Mouse (Mus musculus): ENCODE data around the gene Fam216a. TPM values are rescaled to one million over a fixed set of nuclear protein-coding genes. Genes with fewer than 3 reads are reported as not detected.

Fam216a gene
- polyA plus RNA-seq, 1 experiment from 2014 or later: 158 TPM

DNA sequence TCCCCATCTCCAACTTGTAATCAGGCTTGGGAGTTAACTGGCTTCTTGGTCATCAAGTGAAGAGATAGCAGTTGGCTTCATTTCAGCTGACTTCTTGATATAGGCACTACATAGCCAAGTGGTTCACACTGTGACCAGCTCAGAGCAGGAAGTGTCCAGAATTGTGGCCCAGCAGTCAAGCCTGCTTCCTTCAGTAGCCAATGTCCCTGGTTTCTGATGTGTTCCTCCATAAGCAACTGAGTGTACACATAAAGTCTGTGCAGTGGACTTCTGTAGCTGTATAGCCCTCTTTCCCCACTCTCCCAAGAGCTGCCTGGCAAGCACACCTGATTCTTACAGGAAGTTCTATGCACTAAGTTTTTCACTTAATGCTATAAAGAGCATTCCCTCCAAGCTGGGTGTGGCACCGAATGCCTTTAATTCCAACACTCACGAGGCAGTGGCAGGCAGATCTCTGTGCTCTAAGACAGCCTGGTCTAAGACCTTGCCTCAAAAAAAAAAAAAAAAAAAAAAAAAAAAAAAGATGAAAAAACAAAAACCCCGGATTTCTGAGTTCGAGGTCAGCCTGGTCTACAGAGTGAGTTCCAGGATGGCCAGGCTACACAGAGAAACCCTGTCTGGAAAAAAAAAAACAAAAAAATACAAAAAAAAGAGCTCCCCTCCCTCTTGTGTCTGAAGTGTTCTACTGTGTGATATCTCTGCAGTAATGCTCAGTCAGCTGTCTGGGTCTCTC, 5.1 kb upstream of the Fam216a start:
- 97% methylated on average over 4 of the region's 4 CpGs for WGBS
- H3K9ac ChIP-seq (replicated peaks; ENCODE audit: low read depth, low read length): no peak overlapping the region
- H3K36me3 ChIP-seq (ENCODE audit: control insufficient read depth, insufficient read depth, low read length): peaks cover 19% of the 10 kb centered on the region
- H3K9me3 ChIP-seq (ENCODE audit: control insufficient read depth, low read length): no peaks in the 10 kb centered on the region
- no peak overlapping the region for H3K4me3 ChIP-seq (ENCODE audit: low read depth, low read length)
- peaks cover 7% of the 10 kb centered on the region; the same call in 1 of the 2 replicates for H3K4me1 ChIP-seq (ENCODE audit: control insufficient read depth, insufficient read depth, low read length)
- no peaks in the 10 kb centered on the region for H3K27me3 ChIP-seq (ENCODE audit: control insufficient read depth, insufficient read depth, low read length)
- no peak overlapping the region for H3K4me2 ChIP-seq (ENCODE audit: low read depth, low read length)
- ATAC-seq (ENCODE audit: low read depth): no peak
- H3K27ac ChIP-seq (ENCODE audit: low read depth, low read length): no peak overlapping the region

DNA sequence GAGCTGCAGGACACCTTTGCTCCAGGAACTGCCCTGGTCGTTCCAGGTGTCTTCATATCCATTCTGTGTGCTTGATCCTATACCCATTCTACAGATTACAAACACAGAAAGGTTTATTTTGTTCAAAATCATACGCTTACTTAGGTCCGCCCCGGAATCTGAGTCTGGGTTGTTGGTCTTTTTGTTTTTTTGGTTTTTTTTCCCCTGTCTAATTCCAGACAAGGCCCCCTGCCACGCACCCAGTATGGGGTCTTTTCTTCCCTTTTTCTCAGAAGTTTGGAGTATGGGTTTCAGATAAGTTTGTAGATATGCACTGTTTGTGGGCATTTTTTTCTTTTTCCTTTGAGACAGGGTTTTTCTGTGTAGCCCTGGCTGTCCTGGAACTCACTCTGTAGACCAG, 714 bp upstream of the Fam216a start:
- no peak for ATAC-seq (ENCODE audit: low read depth)

GRCm38 (mm10) chr5:122371591-122372191, 473 bp downstream of the Fam216a start, which contains the start of gene Gpn3:
TSS of gene Gpn3 (plus strand) at chr5:122371876.
- Histone ChIP-seq H3K9ac (replicated peaks; ENCODE audit: low read depth, low read length) (peak within 1 kb of the TSS; percentile 72), H3K27me3 (ENCODE audit: control insufficient read depth, insufficient read depth, low read length) (no peaks in the 10 kb centered on the region), H3K4me3 (ENCODE audit: low read depth, low read length) (peak within 1 kb of the TSS; percentile 75), H3K4me2 (ENCODE audit: low read depth, low read length) (peak within 1 kb of the TSS; percentile 68), H3K27ac (ENCODE audit: low read depth, low read length) (peak within 1 kb of the TSS; percentile 92), H3K36me3 (ENCODE audit: control insufficient read depth, insufficient read depth, low read length) (peaks cover 30% of the 10 kb centered on the region), H3K9me3 (ENCODE audit: control insufficient read depth, low read length) (no peaks in the 10 kb centered on the region), H3K4me1 (ENCODE audit: control insufficient read depth, insufficient read depth, low read length) (peaks cover 15% of the 10 kb centered on the region)
- ATAC-seq (ENCODE audit: low read depth): peak; percentile 77
- under 1% methylated on average over 43 of the region's 46 CpGs for WGBS

More for the DNA sequence above, 714 bp upstream of the Fam216a start:
- Histone ChIP-seq H3K9ac (replicated peaks; ENCODE audit: low read depth, low read length) (peak overlapping the region; percentile 72), H3K36me3 (ENCODE audit: control insufficient read depth, insufficient read depth, low read length) (peaks cover 23% of the 10 kb centered on the region; the same call in 1 of the 2 replicates), H3K4me3 (ENCODE audit: low read depth, low read length) (peak overlapping the region; percentile 75), H3K4me2 (ENCODE audit: low read depth, low read length) (peak overlapping the region; percentile 68), H3K27me3 (ENCODE audit: control insufficient read depth, insufficient read depth, low read length) (no peaks in the 10 kb centered on the region), H3K27ac (ENCODE audit: low read depth, low read length) (peak overlapping the region; percentile 92), H3K4me1 (ENCODE audit: control insufficient read depth, insufficient read depth, low read length) (peaks cover 15% of the 10 kb centered on the region), H3K9me3 (ENCODE audit: control insufficient read depth, low read length) (no peaks in the 10 kb centered on the region)
- WGBS: 14% methylated on average over 5 of the region's 5 CpGs

GRCm38 (mm10) chr5:122354492-122355067, 17.6 kb downstream of the Fam216a start:
- no peaks in the 10 kb centered on the region for H3K9me3 ChIP-seq (ENCODE audit: control insufficient read depth, low read length)
- H3K4me3 ChIP-seq (ENCODE audit: low read depth, low read length): peak overlapping the region; percentile 84
- peak; percentile 76 for ATAC-seq (ENCODE audit: low read depth)
- peak overlapping the region; percentile 79 for H3K27ac ChIP-seq (ENCODE audit: low read depth, low read length)
- peaks cover 3% of the 10 kb centered on the region; the same call in 1 of the 2 replicates for H3K4me1 ChIP-seq (ENCODE audit: control insufficient read depth, insufficient read depth, low read length)
- no peaks in the 10 kb centered on the region; the same call in 1 of the 2 replicates for H3K27me3 ChIP-seq (ENCODE audit: control insufficient read depth, insufficient read depth, low read length)
- under 1% methylated on average over 41 of the region's 57 CpGs for WGBS
- H3K4me2 ChIP-seq (ENCODE audit: low read depth, low read length): peak overlapping the region; percentile 72
- no peaks in the 10 kb centered on the region for H3K36me3 ChIP-seq (ENCODE audit: control insufficient read depth, insufficient read depth, low read length)
- H3K9ac ChIP-seq (replicated peaks; ENCODE audit: low read depth, low read length): peak overlapping the region; percentile 88

- H3K36me3 ChIP-seq (ENCODE audit: control insufficient read depth, insufficient read depth, low read length): no peaks in the 10 kb centered on the region
- peak within 1 kb of the TSS; percentile 79 for H3K27ac ChIP-seq (ENCODE audit: low read depth, low read length)
- peak within 1 kb of the TSS; percentile 88 for H3K9ac ChIP-seq (replicated peaks; ENCODE audit: low read depth, low read length)
- peak within 1 kb of the TSS; percentile 72 for H3K4me2 ChIP-seq (ENCODE audit: low read depth, low read length)
- H3K27me3 ChIP-seq (ENCODE audit: control insufficient read depth, insufficient read depth, low read length): no peaks in the 10 kb centered on the region; the same call in 1 of the 2 replicates
- peaks cover 3% of the 10 kb centered on the region; the same call in 1 of the 2 replicates for H3K4me1 ChIP-seq (ENCODE audit: control insufficient read depth, insufficient read depth, low read length)
- WGBS: under 1% methylated on average over 50 of the region's 51 CpGs
- H3K9me3 ChIP-seq (ENCODE audit: control insufficient read depth, low read length): no peaks in the 10 kb centered on the region
- ATAC-seq (ENCODE audit: low read depth): peak; percentile 94
- peak within 1 kb of the TSS; percentile 84 for H3K4me3 ChIP-seq (ENCODE audit: low read depth, low read length)
These were observed 18.2 kb downstream of the Fam216a start, which contains the start of the genes Rad9b and Vps29 for GRCm38 (mm10) chr5:122353807-122354491. TSS of gene Rad9b (minus strand) at chr5:122354233. TSS of gene Vps29 (plus strand) at chr5:122354369.

DNA sequence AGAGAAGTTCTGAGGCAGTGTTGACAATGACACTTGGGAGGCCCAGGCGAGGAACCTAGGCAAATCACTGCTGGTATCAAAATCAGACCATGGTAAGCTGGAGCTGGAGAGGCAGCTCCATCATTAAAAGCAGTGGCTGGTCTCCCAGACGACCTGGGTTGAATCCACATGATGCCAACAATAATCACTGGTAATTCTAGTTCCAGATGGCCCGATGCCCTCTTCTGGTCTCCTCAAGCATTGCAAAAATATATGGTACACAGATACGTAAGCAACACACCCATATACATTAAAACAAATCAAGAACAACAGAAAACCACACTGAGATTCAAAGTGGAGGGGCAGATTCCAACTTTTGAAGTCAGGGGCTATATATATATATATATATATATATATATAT, 26.4 kb downstream of the Fam216a start:
- no peak for ATAC-seq (ENCODE audit: low read depth)
- no peaks in the 10 kb centered on the region for H3K27me3 ChIP-seq (ENCODE audit: control insufficient read depth, insufficient read depth, low read length)
- no peak overlapping the region for H3K4me2 ChIP-seq (ENCODE audit: low read depth, low read length)
- 77% methylated on average over 4 of the region's 4 CpGs for WGBS
- no peaks in the 10 kb centered on the region for H3K9me3 ChIP-seq (ENCODE audit: control insufficient read depth, low read length)
- H3K9ac ChIP-seq (replicated peaks; ENCODE audit: low read depth, low read length): no peak overlapping the region
- H3K36me3 ChIP-seq (ENCODE audit: control insufficient read depth, insufficient read depth, low read length): no peaks in the 10 kb centered on the region
- no peaks in the 10 kb centered on the region for H3K4me1 ChIP-seq (ENCODE audit: control insufficient read depth, insufficient read depth, low read length)
- no peak overlapping the region for H3K27ac ChIP-seq (ENCODE audit: low read depth, low read length)
- H3K4me3 ChIP-seq (ENCODE audit: low read depth, low read length): no peak overlapping the region

- WGBS: 8% methylated on average over 5 of the region's 5 CpGs
- no peaks in the 10 kb centered on the region for H3K9me3 ChIP-seq (ENCODE audit: control insufficient read depth, low read length)
- no peak overlapping the region for H3K4me3 ChIP-seq (ENCODE audit: low read depth, low read length)
- no peaks in the 10 kb centered on the region for H3K27me3 ChIP-seq (ENCODE audit: control insufficient read depth, insufficient read depth, low read length)
- H3K4me2 ChIP-seq (ENCODE audit: low read depth, low read length): no peak overlapping the region
- no peak for ATAC-seq (ENCODE audit: low read depth)
- no peaks in the 10 kb centered on the region for H3K36me3 ChIP-seq (ENCODE audit: control insufficient read depth, insufficient read depth, low read length)
- no peaks in the 10 kb centered on the region for H3K4me1 ChIP-seq (ENCODE audit: control insufficient read depth, insufficient read depth, low read length)
- H3K9ac ChIP-seq (replicated peaks; ENCODE audit: low read depth, low read length): no peak overlapping the region
- no peak overlapping the region for H3K27ac ChIP-seq (ENCODE audit: low read depth, low read length)
These were observed 27.9 kb downstream of the Fam216a start for GRCm38 (mm10) chr5:122344260-122344659.

DNA sequence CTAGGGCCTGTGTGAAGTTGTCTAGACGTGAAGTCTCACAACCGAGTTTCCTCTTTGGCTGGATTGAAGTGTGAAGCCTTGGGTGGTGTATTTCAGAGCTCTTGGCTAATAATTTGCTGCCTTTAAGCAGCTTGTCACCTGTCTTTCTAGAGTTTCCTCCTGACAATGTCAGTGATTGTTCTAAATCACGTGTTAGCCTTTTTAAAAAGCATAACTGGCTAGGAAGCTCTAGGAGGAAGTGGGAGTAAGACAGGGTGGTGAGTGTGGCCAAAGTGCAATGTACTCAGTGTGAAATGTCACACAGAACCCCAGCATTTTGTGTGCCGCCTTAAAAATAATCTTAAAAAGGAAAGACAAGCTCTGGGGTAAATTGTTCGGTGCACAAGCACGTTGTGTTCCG, 28.4 kb downstream of the Fam216a start:
- no peaks in the 10 kb centered on the region for H3K9me3 ChIP-seq (ENCODE audit: control insufficient read depth, low read length)
- H3K4me3 ChIP-seq (ENCODE audit: low read depth, low read length): no peak overlapping the region
- no peak overlapping the region for H3K9ac ChIP-seq (replicated peaks; ENCODE audit: low read depth, low read length)
- no peak overlapping the region for H3K4me2 ChIP-seq (ENCODE audit: low read depth, low read length)
- H3K4me1 ChIP-seq (ENCODE audit: control insufficient read depth, insufficient read depth, low read length): no peaks in the 10 kb centered on the region
- 51% methylated on average over 7 of the region's 7 CpGs for WGBS
- H3K36me3 ChIP-seq (ENCODE audit: control insufficient read depth, insufficient read depth, low read length): no peaks in the 10 kb centered on the region
- H3K27ac ChIP-seq (ENCODE audit: low read depth, low read length): 0 out of 2 replicates have a peak overlapping the region, but pooled peaks have one; percentile 1
- no peak for ATAC-seq (ENCODE audit: low read depth)
- H3K27me3 ChIP-seq (ENCODE audit: control insufficient read depth, insufficient read depth, low read length): no peaks in the 10 kb centered on the region
